Mouse (Mus musculus) small intestine, adult 2 months (tissue): ENCODE results near the gene Gmppa. TPM values are rescaled to one million over a fixed set of nuclear protein-coding genes. Genes with fewer than 3 reads are reported as not detected.
A peak's percentile ranks its signal among the peaks of the same experiment; 100 is the strongest.

Experiments used
- H3K27ac ChIP-seq: fragments of 200-500 bp; 2 replicates; pipeline ENCODE4 v1.5.1; 2012; ENCODE audit warnings: low read depth, low read length, control low read depth, inconsistent platforms; ENCODE audit not compliant: insufficient read depth
- H3K27me3 ChIP-seq: fragments of 200-500 bp; 2 replicates; pipeline ENCODE4 v1.6.1; 2012; ENCODE audit warnings: mild to moderate bottlenecking, moderate library complexity, low read length, inconsistent platforms; ENCODE audit not compliant: control insufficient read depth, insufficient read depth
- H3K36me3 ChIP-seq: fragments of 200-500 bp; 2 replicates; pipeline ENCODE4 v1.6.1; 2012; ENCODE audit warnings: mild to moderate bottlenecking, low read length, control low read depth, inconsistent platforms; ENCODE audit not compliant: control insufficient read depth, insufficient read depth
- H3K4me1 ChIP-seq: fragments of 200-500 bp; 2 replicates; pipeline ENCODE4 v1.6.1; 2012; ENCODE audit warnings: low read length, inconsistent platforms, mixed read lengths; ENCODE audit not compliant: control insufficient read depth, insufficient read depth, insufficient read length
- H3K4me3 ChIP-seq: fragments of 200-500 bp; 2 replicates; pipeline ENCODE4 v1.5.1; 2012; ENCODE audit warnings: low read depth, mild to moderate bottlenecking, control low read depth, inconsistent platforms, low read length, moderate library complexity
- CTCF ChIP-seq: fragments of 200-500 bp; IDR thresholded peaks from 2 replicates; pipeline ENCODE4 v1.5.1; 2012; ENCODE audit warnings: low read depth, mild to moderate bottlenecking, control low read depth, inconsistent platforms, low read length, moderate library complexity, mixed read lengths; ENCODE audit not compliant: insufficient replicate concordance, insufficient read length; ENCODE audit errors: extremely low read depth
- POLR2A ChIP-seq: fragments of 200-500 bp; IDR thresholded peaks from 2 replicates; pipeline ENCODE4 v1.6.1; 2012; ENCODE audit warnings: low read depth, mild to moderate bottlenecking, control low read depth, inconsistent platforms, low read length, moderate library complexity
- WGBS: fragments of 180-500 bp; shearing (Covaris S2); methylation state at CpG from one replicate; pipeline ENCODE4 v1.1.7; 2018; 5-methylcytosine and 5-hydroxymethylcytosine counted together
- polyA plus RNA-seq: library from polyadenylated mRNA; depleted of rRNA; stranded (reverse); fragments of >200 nt; gene quantifications from 2 replicates; pipeline ENCODE4 v1.2.3, GENCODE M21; 2012

Gene Gmppa
- polyA plus RNA-seq, 1 experiment, result 187 TPM

- H3K4me1 ChIP-seq, result peaks cover 4% of the 10 kb centered on the region; the same call in 1 of the 2 replicates
- H3K27me3 ChIP-seq, result peaks cover 25% of the 10 kb centered on the region
- no peak for TF ChIP-seq CTCF
- no peak for TF ChIP-seq POLR2A
- WGBS, result 85% methylated on average over 11 of the region's 11 CpGs
- no peaks in the 10 kb centered on the region for H3K36me3 ChIP-seq
- no peak overlapping the region for H3K4me3 ChIP-seq
- no peak overlapping the region for H3K27ac ChIP-seq
Measured at GRCm38 (mm10) chr1:75423780-75424390, 11.8 kb upstream of the Gmppa start.

- Histone ChIP-seq H3K4me1 (peaks cover 4% of the 10 kb centered on the region; the same call in 1 of the 2 replicates), H3K27ac (no peak overlapping the region), H3K4me3 (no peak overlapping the region), H3K27me3 (peaks cover 25% of the 10 kb centered on the region), H3K36me3 (no peaks in the 10 kb centered on the region)
- WGBS, result 16% methylated on average over 10 of the region's 10 CpGs
- TF ChIP-seq POLR2A (no peak), CTCF (peak; percentile 75)
Measured at GRCm38 (mm10) chr1:75425796-75426471, 9.8 kb upstream of the Gmppa start.

- Histone ChIP-seq H3K36me3 (peaks cover 23% of the 10 kb centered on the region), H3K4me1 (peaks cover 10% of the 10 kb centered on the region; the same call in 1 of the 2 replicates), H3K27ac (no peak overlapping the region), H3K4me3 (no peak overlapping the region), H3K27me3 (no peaks in the 10 kb centered on the region)
- 91% methylated on average over 9 of the region's 9 CpGs for WGBS
- TF ChIP-seq POLR2A (no peak), CTCF (no peak)
Measured at GRCm38 (mm10) chr1:75438782-75439181, 3.1 kb downstream of the Gmppa start.

- Histone ChIP-seq H3K4me1 (peaks cover 8% of the 10 kb centered on the region; the same call in 1 of the 2 replicates), H3K4me3 (no peak overlapping the region), H3K27me3 (peaks cover under 1% of the 10 kb centered on the region; the same call in 1 of the 2 replicates), H3K27ac (no peak overlapping the region), H3K36me3 (peaks cover 23% of the 10 kb centered on the region)
- 95% methylated on average over 7 of the region's 7 CpGs for WGBS
- TF ChIP-seq CTCF, result no peak
- TF ChIP-seq POLR2A, result no peak
Measured at GRCm38 (mm10) chr1:75440661-75441060, 4.9 kb downstream of the Gmppa start.

GRCm38 (mm10) chr1:75441471-75441996 is 5.8 kb downstream of the Gmppa start:
- H3K4me3 ChIP-seq, result no peak overlapping the region
- peaks cover 8% of the 10 kb centered on the region for H3K27me3 ChIP-seq
- 94% methylated on average over 15 of the region's 15 CpGs for WGBS
- H3K27ac ChIP-seq, result no peak overlapping the region
- peaks cover 8% of the 10 kb centered on the region; the same call in 1 of the 2 replicates for H3K4me1 ChIP-seq
- peaks cover 23% of the 10 kb centered on the region for H3K36me3 ChIP-seq
- TF ChIP-seq POLR2A, result no peak
- TF ChIP-seq CTCF, result no peak

GRCm38 (mm10) chr1:75442171-75442570 is 6.4 kb downstream of the Gmppa start:
- H3K27ac ChIP-seq, result no peak overlapping the region
- TF ChIP-seq CTCF, result no peak
- TF ChIP-seq POLR2A, result no peak
- 90% methylated on average over 9 of the region's 9 CpGs for WGBS
- H3K36me3 ChIP-seq, result peaks cover 23% of the 10 kb centered on the region
- peaks cover 6% of the 10 kb centered on the region for H3K4me1 ChIP-seq
- peaks cover 14% of the 10 kb centered on the region for H3K27me3 ChIP-seq
- no peak overlapping the region for H3K4me3 ChIP-seq

- 77% methylated on average over 8 of the region's 8 CpGs for WGBS
- Histone ChIP-seq H3K36me3 (peaks cover 23% of the 10 kb centered on the region), H3K27me3 (peaks cover 19% of the 10 kb centered on the region), H3K4me3 (no peak overlapping the region), H3K4me1 (peaks cover 7% of the 10 kb centered on the region), H3K27ac (no peak overlapping the region)
- TF ChIP-seq POLR2A (no peak), CTCF (no peak)
Measured at GRCm38 (mm10) chr1:75442811-75443210, 7.1 kb downstream of the Gmppa start.
